Mouse (Mus musculus): Measurements from ENCODE around the gene Bcorl1. TPM values are rescaled to one million over a fixed set of nuclear protein-coding genes. Genes with fewer than 3 reads are reported as not detected.

Bcorl1 gene
- total and polyA plus RNA-seq, 2 experiments from 2014 or later = 4.0 to 8.5 TPM

DNA sequence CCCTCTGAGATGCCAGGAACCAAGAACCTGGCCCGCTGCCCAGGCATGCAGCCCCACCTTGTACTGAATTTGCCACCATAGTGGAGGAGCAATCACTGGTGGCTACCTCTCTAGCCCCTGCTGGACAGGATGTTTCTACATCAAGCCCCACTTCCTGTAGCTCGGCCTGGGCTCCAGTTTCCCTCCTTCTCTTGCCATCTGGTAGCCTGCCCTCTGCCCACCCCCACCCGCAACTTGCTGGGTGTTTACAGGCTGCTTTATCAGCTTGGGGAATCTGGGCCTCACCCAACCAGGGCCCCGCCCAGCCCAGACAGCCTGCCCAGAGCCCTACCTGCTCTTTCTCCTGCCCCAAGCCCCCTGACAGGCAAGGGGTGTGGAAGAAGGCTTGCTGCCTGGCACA is 97.9 kb downstream of the Bcorl1 start:
- WGBS = 88% methylated on average over 4 of the region's 4 CpGs
- TF ChIP-seq CTCF (IDR thresholded peaks at IDR 0.05; ENCODE audit: low read depth) = no peak
- no peaks in the 10 kb centered on the region for H3K4me1 ChIP-seq (ENCODE audit: insufficient read depth, low read length)
- H3K4me2 ChIP-seq (ENCODE audit: low read depth, low read length) = no peak overlapping the region
- ATAC-seq (no peak), DNase-seq (ENCODE audit: low spot score) (no peak)
- H3K4me3 ChIP-seq (ENCODE audit: low read length) = no peak overlapping the region
- no peaks in the 10 kb centered on the region for H3K36me3 ChIP-seq (ENCODE audit: insufficient read depth, low read length)
- H3K9ac ChIP-seq (replicated peaks; ENCODE audit: low read length) = no peak overlapping the region
- H3K27ac ChIP-seq = no peak overlapping the region
- H3K27me3 ChIP-seq (ENCODE audit: insufficient read depth, low read length) = no peaks in the 10 kb centered on the region
- no peaks in the 10 kb centered on the region for H3K9me3 ChIP-seq (ENCODE audit: low read length)

DNA sequence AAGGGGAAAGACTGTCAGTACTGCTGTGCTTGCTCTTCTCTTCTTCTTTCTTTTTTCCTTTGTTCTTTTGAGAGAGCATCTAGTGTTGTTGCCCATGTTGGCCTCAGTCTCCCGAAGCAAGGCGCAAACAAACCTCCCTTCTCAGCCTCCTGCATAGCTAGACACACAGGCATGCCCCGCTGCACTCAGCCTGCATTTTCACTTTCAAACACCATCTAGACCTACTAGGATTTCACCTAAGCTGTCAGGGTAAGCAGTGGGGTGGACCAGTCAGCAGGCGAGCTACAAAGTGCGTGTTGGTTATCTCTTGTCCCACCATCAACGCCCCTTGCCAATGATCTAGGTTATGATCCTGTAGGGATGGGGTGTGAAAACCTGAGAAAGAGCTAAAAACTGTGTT is 100.4 kb downstream of the Bcorl1 start:
- no peaks in the 10 kb centered on the region for H3K27me3 ChIP-seq (ENCODE audit: insufficient read depth, low read length)
- no peaks in the 10 kb centered on the region for H3K36me3 ChIP-seq (ENCODE audit: insufficient read depth, low read length)
- H3K27ac ChIP-seq = no peak overlapping the region
- H3K4me3 ChIP-seq (ENCODE audit: low read length) = no peak overlapping the region
- WGBS = 91% methylated on average over 6 of the region's 6 CpGs
- H3K4me1 ChIP-seq (ENCODE audit: insufficient read depth, low read length) = no peaks in the 10 kb centered on the region
- H3K9ac ChIP-seq (replicated peaks; ENCODE audit: low read length) = no peak overlapping the region
- DNase-seq (ENCODE audit: low spot score) = no peak
- TF ChIP-seq CTCF (IDR thresholded peaks at IDR 0.05; ENCODE audit: low read depth) = no peak
- no peaks in the 10 kb centered on the region for H3K9me3 ChIP-seq (ENCODE audit: low read length)
- no peak overlapping the region for H3K4me2 ChIP-seq (ENCODE audit: low read depth, low read length)
- no peak for ATAC-seq

DNA sequence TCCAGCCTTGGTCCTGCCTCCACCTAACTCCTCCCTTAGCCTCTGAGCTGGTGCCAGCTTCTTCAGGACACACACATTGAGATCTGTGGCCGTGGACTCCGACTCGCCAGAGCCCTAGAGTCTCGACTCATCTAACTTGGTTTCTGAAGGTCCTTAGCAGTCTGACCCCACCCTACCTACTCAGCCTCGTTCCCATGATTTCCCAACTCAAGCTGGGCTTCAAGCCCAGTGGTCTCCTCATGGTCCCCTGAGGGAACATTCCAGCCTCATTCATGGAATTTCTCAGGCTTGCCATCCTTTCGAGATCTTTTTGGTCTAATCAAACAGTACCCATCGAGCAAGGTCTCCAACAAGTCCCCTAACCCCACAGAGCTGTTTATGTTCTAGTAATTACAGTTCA is 100.8 kb downstream of the Bcorl1 start:
- H3K9ac ChIP-seq (replicated peaks; ENCODE audit: low read length) = no peak overlapping the region
- no peak for DNase-seq (ENCODE audit: low spot score)
- ATAC-seq = no peak
- H3K4me1 ChIP-seq (ENCODE audit: insufficient read depth, low read length) = no peaks in the 10 kb centered on the region
- H3K4me2 ChIP-seq (ENCODE audit: low read depth, low read length) = no peak overlapping the region
- WGBS = 81% methylated on average over 7 of the region's 7 CpGs
- no peak overlapping the region for H3K4me3 ChIP-seq (ENCODE audit: low read length)
- H3K27me3 ChIP-seq (ENCODE audit: insufficient read depth, low read length) = no peaks in the 10 kb centered on the region
- TF ChIP-seq CTCF (IDR thresholded peaks at IDR 0.05; ENCODE audit: low read depth) = no peak
- H3K27ac ChIP-seq = no peak overlapping the region
- no peaks in the 10 kb centered on the region for H3K9me3 ChIP-seq (ENCODE audit: low read length)
- no peaks in the 10 kb centered on the region for H3K36me3 ChIP-seq (ENCODE audit: insufficient read depth, low read length)

DNA sequence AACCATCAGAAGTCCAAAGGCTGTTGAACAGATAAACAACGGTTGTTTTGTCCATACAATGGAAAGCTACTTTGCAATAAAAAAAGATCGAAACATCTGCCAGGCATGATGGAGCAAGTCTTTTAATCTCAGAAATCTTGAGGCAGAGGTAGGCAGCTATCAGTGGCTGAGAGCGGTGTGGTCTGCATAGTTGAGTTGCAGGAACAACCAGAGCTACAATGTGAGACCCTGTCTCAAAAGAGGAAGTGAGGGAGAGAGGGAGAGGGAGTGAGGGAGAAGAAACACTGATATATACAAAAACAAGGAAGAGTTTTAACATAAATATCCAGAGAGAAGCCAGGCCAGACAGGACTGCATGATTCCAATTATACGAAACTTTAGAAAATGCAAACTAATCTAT is 103.5 kb downstream of the Bcorl1 start:
- no peak overlapping the region for H3K4me3 ChIP-seq (ENCODE audit: low read length)
- no peaks in the 10 kb centered on the region for H3K4me1 ChIP-seq (ENCODE audit: insufficient read depth, low read length)
- H3K4me2 ChIP-seq (ENCODE audit: low read depth, low read length) = no peak overlapping the region
- no peak overlapping the region for H3K9ac ChIP-seq (replicated peaks; ENCODE audit: low read length)
- H3K36me3 ChIP-seq (ENCODE audit: insufficient read depth, low read length) = no peaks in the 10 kb centered on the region
- H3K27me3 ChIP-seq (ENCODE audit: insufficient read depth, low read length) = no peaks in the 10 kb centered on the region
- 88% methylated on average over 4 of the region's 4 CpGs for WGBS
- no peak overlapping the region for H3K27ac ChIP-seq
- H3K9me3 ChIP-seq (ENCODE audit: low read length) = no peaks in the 10 kb centered on the region
- TF ChIP-seq CTCF (IDR thresholded peaks at IDR 0.05; ENCODE audit: low read depth) = no peak
- no peak for DNase-seq (ENCODE audit: low spot score)
- no peak for ATAC-seq

DNA sequence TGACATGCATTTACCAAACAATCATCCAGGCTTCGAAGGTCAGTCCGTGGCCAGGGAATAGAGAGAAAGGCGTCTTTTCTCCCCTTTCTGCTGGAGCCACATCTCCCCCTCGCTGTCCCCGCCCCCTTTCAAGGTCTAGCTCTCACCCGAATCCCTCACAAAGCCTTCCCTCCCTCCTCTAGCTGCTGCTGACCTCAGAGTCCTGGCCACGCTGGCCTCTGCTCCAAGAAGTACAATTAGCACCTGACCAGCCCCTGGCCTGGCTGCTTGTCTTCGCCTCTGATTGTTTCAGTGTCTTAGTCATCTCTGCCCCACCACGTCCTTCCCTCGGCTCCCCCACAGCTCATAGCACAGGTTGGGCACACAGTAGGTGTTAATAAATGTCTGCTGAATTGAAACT is 108.5 kb downstream of the Bcorl1 start:
- H3K4me2 ChIP-seq (ENCODE audit: low read depth, low read length) = no peak overlapping the region
- no peak overlapping the region for H3K4me3 ChIP-seq (ENCODE audit: low read length)
- H3K4me1 ChIP-seq (ENCODE audit: insufficient read depth, low read length) = no peaks in the 10 kb centered on the region
- DNase-seq (ENCODE audit: low spot score) = no peak
- H3K9ac ChIP-seq (replicated peaks; ENCODE audit: low read length) = no peak overlapping the region
- TF ChIP-seq CTCF (IDR thresholded peaks at IDR 0.05; ENCODE audit: low read depth) = no peak
- no peaks in the 10 kb centered on the region for H3K36me3 ChIP-seq (ENCODE audit: insufficient read depth, low read length)
- H3K27ac ChIP-seq = no peak overlapping the region
- no peak for ATAC-seq
- no peaks in the 10 kb centered on the region for H3K27me3 ChIP-seq (ENCODE audit: insufficient read depth, low read length)
- H3K9me3 ChIP-seq (ENCODE audit: low read length) = no peaks in the 10 kb centered on the region
- 38% methylated on average over 10 of the region's 10 CpGs for WGBS

DNA sequence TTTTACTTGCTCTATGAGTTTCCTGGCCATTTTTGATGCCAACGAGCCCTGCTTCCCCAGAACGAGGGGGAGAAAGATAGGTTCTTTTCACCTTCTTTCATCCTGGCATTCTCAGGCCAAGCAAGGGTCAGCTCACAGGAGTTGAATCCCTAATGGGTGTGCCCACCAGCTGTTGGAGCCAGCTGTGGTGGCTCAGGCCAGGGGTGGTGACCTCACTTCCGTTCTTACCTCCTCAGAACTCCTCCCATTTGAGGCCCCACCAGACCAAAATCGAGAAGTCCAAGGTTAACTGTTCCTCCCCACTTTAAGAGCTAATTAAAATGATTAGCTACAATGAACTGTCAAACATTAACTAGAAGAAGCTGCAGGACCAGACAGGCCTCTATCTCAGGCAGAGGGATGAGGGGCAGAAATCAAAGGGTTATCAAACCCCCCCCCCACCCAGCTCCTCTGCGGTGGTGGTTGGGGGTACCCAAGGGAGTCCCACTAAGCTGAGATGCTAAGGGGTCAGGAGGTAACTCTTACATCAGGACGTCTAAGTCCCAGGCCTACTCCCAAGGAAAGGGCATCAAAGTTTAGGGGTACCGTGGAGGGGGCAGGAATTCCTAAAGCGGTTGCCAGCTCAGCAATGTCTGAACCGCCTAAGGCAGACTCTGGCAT is 111.2 kb downstream of the Bcorl1 start:
- DNase-seq (ENCODE audit: low spot score) = no peak
- H3K9ac ChIP-seq (replicated peaks; ENCODE audit: low read length) = no peak overlapping the region
- H3K27me3 ChIP-seq (ENCODE audit: insufficient read depth, low read length) = no peaks in the 10 kb centered on the region
- H3K4me1 ChIP-seq (ENCODE audit: insufficient read depth, low read length) = no peaks in the 10 kb centered on the region
- no peak overlapping the region for H3K27ac ChIP-seq
- peak overlapping the region; percentile 42; the same call in 1 of the 2 replicates for H3K4me2 ChIP-seq (ENCODE audit: low read depth, low read length)
- TF ChIP-seq CTCF (IDR thresholded peaks at IDR 0.05; ENCODE audit: low read depth) = no peak
- WGBS = 38% methylated on average over 9 of the region's 9 CpGs
- no peak overlapping the region; the same call in 1 of the 2 replicates for H3K4me3 ChIP-seq (ENCODE audit: low read length)
- H3K9me3 ChIP-seq (ENCODE audit: low read length) = no peaks in the 10 kb centered on the region
- no peak for ATAC-seq
- H3K36me3 ChIP-seq (ENCODE audit: insufficient read depth, low read length) = no peaks in the 10 kb centered on the region

DNA sequence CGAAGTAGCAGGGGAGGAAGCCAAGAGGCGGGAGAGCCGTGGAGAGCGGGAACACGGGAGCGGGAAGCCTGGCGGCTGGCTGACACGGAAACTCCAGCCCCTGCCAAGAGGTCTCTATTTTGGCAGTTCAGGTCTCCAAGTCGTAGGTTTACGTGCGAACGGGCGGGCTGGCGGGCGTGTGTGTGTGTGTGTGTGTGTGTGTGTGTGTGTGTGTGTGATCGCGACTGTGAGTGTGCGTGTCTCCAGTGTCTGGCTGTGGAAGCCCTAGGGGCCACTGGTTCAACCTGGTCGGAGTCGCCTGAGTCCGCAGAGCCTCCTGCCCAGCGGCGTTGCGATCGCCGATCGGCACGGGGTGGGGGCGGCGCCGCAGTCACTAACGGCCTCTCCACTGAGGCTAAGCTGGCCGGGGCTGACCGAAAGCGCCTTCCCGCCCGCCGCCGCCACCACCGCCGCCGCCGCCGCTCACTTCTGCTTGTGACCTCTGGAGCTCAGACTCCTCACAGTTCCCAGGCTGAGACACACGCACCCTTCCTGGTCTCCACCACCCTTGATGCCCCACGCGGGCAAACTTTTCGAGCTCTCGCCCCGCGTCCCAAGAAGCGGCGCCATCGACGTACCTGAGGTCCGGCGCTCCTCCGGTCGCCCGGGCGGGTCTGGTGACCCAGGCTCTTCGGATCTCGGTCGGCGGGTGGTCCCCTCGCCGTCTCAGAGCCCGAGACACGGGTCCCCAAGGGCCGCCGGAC is 111.9 kb downstream of the Bcorl1 start:
- ATAC-seq (no peak), DNase-seq (ENCODE audit: low spot score) (no peak)
- Histone ChIP-seq H3K9me3 (ENCODE audit: low read length) (no peaks in the 10 kb centered on the region), H3K9ac (replicated peaks; ENCODE audit: low read length) (no peak overlapping the region), H3K36me3 (ENCODE audit: insufficient read depth, low read length) (no peaks in the 10 kb centered on the region), H3K4me1 (ENCODE audit: insufficient read depth, low read length) (no peaks in the 10 kb centered on the region), H3K4me3 (ENCODE audit: low read length) (peak overlapping the region; percentile 36), H3K27me3 (ENCODE audit: insufficient read depth, low read length) (no peaks in the 10 kb centered on the region), H3K27ac (no peak overlapping the region), H3K4me2 (ENCODE audit: low read depth, low read length) (peak overlapping the region; percentile 42)
- 40% methylated on average over 49 of the region's 71 CpGs for WGBS
- TF ChIP-seq CTCF (IDR thresholded peaks at IDR 0.05; ENCODE audit: low read depth) = no peak

Measured in hindbrain, postnatal 0 days (tissue).